9 mouse cellular contexts compared by ENCODE assay signal in genomic region chr13:10654086-10654422, GRCm38 (mm10).
DNase-seq lines count a peak whose midpoint lies in the region; ATAC-seq and TF ChIP-seq lines count a peak whose summit lies in the region.
"Had no signal": no experiment of that assay in that cellular context is flagged by ENCODE, and none has a peak within 500 bp of the region (broad histone marks: within the 10 kb centered on the region; RNA-seq: fewer than 3 reads in every experiment).

No protein-coding gene starts in this region.

- peak; percentile 25 for DNase-seq in hindbrain, embryonic 14.5 days (ENCODE audit: low spot score)
- DNase-seq in hindbrain, embryonic 11.5 days (ENCODE audit: low spot score): no peak
- no peak for DNase-seq in midbrain, postnatal 0 days (ENCODE audit: low spot score)
- DNase-seq in cerebellum, adult 9-11 months: peak; percentile 15
- peak; percentile 26 to 31 for DNase-seq in kidney, postnatal 4 days
- no peak for DNase-seq in adrenal gland, adult 8-10 months
- no peak for DNase-seq in adrenal gland, postnatal 25 days
- DNase-seq: thymus, postnatal 25 days had no signal

- no peak overlapping the region for H3K4me2 ChIP-seq in hindbrain, embryonic 14.5 days (replicated peaks)
- H3K4me2 ChIP-seq in hindbrain, embryonic 11.5 days (replicated peaks; ENCODE audit: low read depth, low read length): no peak overlapping the region
- H3K4me2 ChIP-seq in midbrain, embryonic 13.5 days (replicated peaks): no peak overlapping the region
- no peak overlapping the region for H3K4me2 ChIP-seq in midbrain, postnatal 0 days (ENCODE audit: low read depth, low read length, poor library complexity, severe bottlenecking)

- WGBS in hindbrain, embryonic 14.5 days: 50% methylated on average over 2 of the region's 2 CpGs
- WGBS in hindbrain, embryonic 11.5 days: 58% methylated on average over 2 of the region's 2 CpGs
- 23% methylated on average over 2 of the region's 2 CpGs for WGBS in midbrain, embryonic 13.5 days
- 16% methylated on average over 2 of the region's 2 CpGs for WGBS in midbrain, postnatal 0 days

- H3K9ac ChIP-seq in hindbrain, embryonic 14.5 days: no peak overlapping the region
- no peak overlapping the region for H3K9ac ChIP-seq in hindbrain, embryonic 11.5 days (ENCODE audit: low read depth, low read length)
- H3K9ac ChIP-seq in midbrain, embryonic 13.5 days (replicated peaks): no peak overlapping the region
- H3K9ac ChIP-seq in midbrain, postnatal 0 days (replicated peaks; ENCODE audit: low read length, poor library complexity, severe bottlenecking): no peak overlapping the region

- no peaks in the 10 kb centered on the region for H3K36me3 ChIP-seq in hindbrain, embryonic 14.5 days (replicated peaks; ENCODE audit: control insufficient read depth, insufficient read depth)
- no peaks in the 10 kb centered on the region for H3K36me3 ChIP-seq in hindbrain, embryonic 11.5 days (ENCODE audit: control insufficient read depth, insufficient read depth, low read length)
- no peaks in the 10 kb centered on the region for H3K36me3 ChIP-seq in midbrain, embryonic 13.5 days
- no peaks in the 10 kb centered on the region for H3K36me3 ChIP-seq in midbrain, postnatal 0 days (ENCODE audit: insufficient read depth, low read length)

- no peaks in the 10 kb centered on the region for H3K4me1 ChIP-seq in hindbrain, embryonic 14.5 days (replicated peaks; ENCODE audit: control insufficient read depth, insufficient read depth, low read length)
- no peaks in the 10 kb centered on the region for H3K4me1 ChIP-seq in hindbrain, embryonic 11.5 days (replicated peaks; ENCODE audit: control insufficient read depth, insufficient read depth, low read length)
- no peaks in the 10 kb centered on the region for H3K4me1 ChIP-seq in midbrain, embryonic 13.5 days (replicated peaks)
- H3K4me1 ChIP-seq in midbrain, postnatal 0 days (ENCODE audit: insufficient read depth, low read length): no peaks in the 10 kb centered on the region

- no peak overlapping the region for H3K4me3 ChIP-seq in hindbrain, embryonic 14.5 days (replicated peaks; ENCODE audit: low read length)
- no peak overlapping the region for H3K4me3 ChIP-seq in hindbrain, embryonic 11.5 days (ENCODE audit: low read depth, low read length)
- no peak overlapping the region for H3K4me3 ChIP-seq in midbrain, embryonic 13.5 days (replicated peaks)
- H3K4me3 ChIP-seq in midbrain, postnatal 0 days (ENCODE audit: low read depth, low read length): no peak overlapping the region

- H3K27me3 ChIP-seq in hindbrain, embryonic 14.5 days (ENCODE audit: control insufficient read depth, insufficient read depth, low read length): no peaks in the 10 kb centered on the region
- H3K27me3 ChIP-seq in hindbrain, embryonic 11.5 days (ENCODE audit: control insufficient read depth, insufficient read depth, low read length): no peaks in the 10 kb centered on the region
- no peaks in the 10 kb centered on the region for H3K27me3 ChIP-seq in midbrain, embryonic 13.5 days
- no peaks in the 10 kb centered on the region for H3K27me3 ChIP-seq in midbrain, postnatal 0 days (ENCODE audit: insufficient read depth, low read length)

- 0 out of 2 replicates have a peak, but pooled peaks cover 5% of the 10 kb centered on the region for H3K9me3 ChIP-seq in hindbrain, embryonic 14.5 days (ENCODE audit: control insufficient read depth, low read length)
- H3K9me3 ChIP-seq in hindbrain, embryonic 11.5 days (ENCODE audit: control insufficient read depth, low read length): no peaks in the 10 kb centered on the region
- no peaks in the 10 kb centered on the region for H3K9me3 ChIP-seq in midbrain, embryonic 13.5 days
- H3K9me3 ChIP-seq in midbrain, postnatal 0 days (ENCODE audit: low read length): no peaks in the 10 kb centered on the region

- TF ChIP-seq CTCF in midbrain, postnatal 0 days (IDR thresholded peaks at IDR 0.05): no peak

- ATAC-seq in hindbrain, embryonic 14.5 days (ENCODE audit: low FRiP score): peak; percentile 64; the same call in 1 of the 2 replicates
- ATAC-seq in hindbrain, embryonic 11.5 days (ENCODE audit: low FRiP score): no peak
- ATAC-seq in midbrain, embryonic 13.5 days: no peak
- ATAC-seq in midbrain, postnatal 0 days (ENCODE audit: low FRiP score): no peak

- no peak overlapping the region for H3K27ac ChIP-seq in hindbrain, embryonic 14.5 days
- no peak overlapping the region for H3K27ac ChIP-seq in hindbrain, embryonic 11.5 days (ENCODE audit: low read depth, low read length)
- H3K27ac ChIP-seq in midbrain, embryonic 13.5 days: 0 out of 2 replicates have a peak overlapping the region, but pooled peaks have one; percentile 22
- H3K27ac ChIP-seq in midbrain, postnatal 0 days (ENCODE audit: low read depth, low read length): no peak overlapping the region

Comparison
In these comparisons a context has a peak if more than half of its experiments do, and no peak if none do; other contexts are left out.
1. DNase-seq: peak in hindbrain, embryonic 14.5 days (single experiment), cerebellum, adult 9-11 months (single experiment) and kidney, postnatal 4 days (2 of 2); none in hindbrain, embryonic 11.5 days (single experiment), midbrain, postnatal 0 days (single experiment), adrenal gland, adult 8-10 months (single experiment) and adrenal gland, postnatal 25 days (single experiment).